Mouse (Mus musculus): ENCODE measurements at regions not wholly inside any gene's neighbourhood (a gene's known extent, or its start where the extent isn't known, plus 50 kb on each side); places are given as distances from the start of the nearest gene placed in this dataset.

GRCm38 (mm10) chr16:69424661-69425634, 438.6 kb downstream of the Speer2 start:
- TF ChIP-seq CTCF (IDR thresholded peaks at IDR 0.05; ENCODE audit: borderline replicate concordance, extremely low read depth, insufficient read depth, insufficient read length) (no peak), POLR2A (IDR thresholded peaks at IDR 0.05; ENCODE audit: borderline replicate concordance, extremely low read depth, insufficient read depth, insufficient read length, poor library complexity, severe bottlenecking) (no peak)

Data from brain, embryonic 14.5 days (tissue).